Mouse (Mus musculus): ENCODE data around the gene Chrne. TPM values are rescaled to one million over a fixed set of nuclear protein-coding genes. Genes with fewer than 3 reads are reported as not detected.
"Not testable (repeated sequence)": the region's sequence is repeated elsewhere in the genome, so short reads cannot be mapped to it uniquely, and the experiment has no call there.

Chrne gene
- polyA plus RNA-seq, 1 experiment = 0.07 TPM

GRCm38 (mm10) chr11:70595638-70596037 is 23.4 kb downstream of the Chrne start:
- no peak for DNase-seq (ENCODE audit: low read depth, low spot score)
- WGBS = 12% methylated on average over 2 of the region's 2 CpGs

- no peak for DNase-seq (ENCODE audit: low read depth, low spot score)
- WGBS = 88% methylated on average over 15 of the region's 15 CpGs
Observed at GRCm38 (mm10) chr11:70594253-70594989, 24.6 kb downstream of the Chrne start.

GRCm38 (mm10) chr11:70591733-70592132 is 27.3 kb downstream of the Chrne start:
- 89% methylated on average over 1 of the region's 1 CpGs for WGBS
- DNase-seq (ENCODE audit: low read depth, low spot score) = no peak

GRCm38 (mm10) chr11:70586954-70587353 is 32.1 kb downstream of the Chrne start:
- no peak for DNase-seq (ENCODE audit: low read depth, low spot score)
- 55% methylated on average over 5 of the region's 5 CpGs for WGBS

- no peak for DNase-seq (ENCODE audit: low read depth, low spot score)
- WGBS = 62% methylated on average over 3 of the region's 3 CpGs
Observed at GRCm38 (mm10) chr11:70586261-70586660, 32.8 kb downstream of the Chrne start.

GRCm38 (mm10) chr11:70585457-70585856 is 33.6 kb downstream of the Chrne start:
- WGBS = 13% methylated on average over 7 of the region's 7 CpGs
- no peak for DNase-seq (ENCODE audit: low read depth, low spot score)

- no peak for DNase-seq (ENCODE audit: low read depth, low spot score)
- 87% methylated on average over 7 of the region's 7 CpGs for WGBS
Observed at GRCm38 (mm10) chr11:70583775-70584174, 35.2 kb downstream of the Chrne start.

GRCm38 (mm10) chr11:70583022-70583714 is 35.8 kb downstream of the Chrne start:
- DNase-seq (ENCODE audit: low read depth, low spot score) = no peak
- WGBS = 70% methylated on average over 6 of the region's 6 CpGs

- DNase-seq (ENCODE audit: low read depth, low spot score) = no peak
Observed at GRCm38 (mm10) chr11:70582196-70582595, 36.8 kb downstream of the Chrne start.

GRCm38 (mm10) chr11:70580921-70581320 is 38.1 kb downstream of the Chrne start:
- 76% methylated on average over 3 of the region's 3 CpGs for WGBS
- no peak for DNase-seq (ENCODE audit: low read depth, low spot score)

More at GRCm38 (mm10) chr11:70582196-70582595, 36.8 kb downstream of the Chrne start:
- WGBS = 36% methylated on average over 3 of the region's 3 CpGs

- DNase-seq (ENCODE audit: low read depth, low spot score) = no peak
- WGBS = 24% methylated on average over 5 of the region's 5 CpGs
Observed at GRCm38 (mm10) chr11:70580358-70580720, 38.7 kb downstream of the Chrne start.

- no peak for DNase-seq (ENCODE audit: low read depth, low spot score)
- 37% methylated on average over 9 of the region's 9 CpGs for WGBS
Observed at GRCm38 (mm10) chr11:70579710-70580357, 39.2 kb downstream of the Chrne start.

- WGBS = 76% methylated on average over 6 of the region's 6 CpGs
- DNase-seq (ENCODE audit: low read depth, low spot score) = no peak
Observed at GRCm38 (mm10) chr11:70578962-70579361, 40.1 kb downstream of the Chrne start.

- DNase-seq (ENCODE audit: low read depth, low spot score) = no peak
Observed at GRCm38 (mm10) chr11:70577201-70577600, 41.8 kb downstream of the Chrne start.

GRCm38 (mm10) chr11:70573872-70574271 is 45.1 kb downstream of the Chrne start:
- DNase-seq (ENCODE audit: low read depth, low spot score) = no peak
- 84% methylated on average over 6 of the region's 6 CpGs for WGBS

More at GRCm38 (mm10) chr11:70577201-70577600, 41.8 kb downstream of the Chrne start:
- WGBS = 19% methylated on average over 3 of the region's 3 CpGs

- no peak for DNase-seq (ENCODE audit: low read depth, low spot score)
- WGBS = 40% methylated on average over 5 of the region's 5 CpGs
Observed at GRCm38 (mm10) chr11:70572348-70572902, 46.6 kb downstream of the Chrne start.

- no peak for DNase-seq (ENCODE audit: low read depth, low spot score)
Observed at GRCm38 (mm10) chr11:70571641-70572040, 47.4 kb downstream of the Chrne start.

GRCm38 (mm10) chr11:70570614-70571013 is 48.4 kb downstream of the Chrne start:
- WGBS = 100% methylated on average over 1 of the region's 1 CpGs
- not testable (repeated sequence) for DNase-seq (ENCODE audit: low read depth, low spot score)

More at GRCm38 (mm10) chr11:70571641-70572040, 47.4 kb downstream of the Chrne start:
- 79% methylated on average over 1 of the region's 1 CpGs for WGBS

- 69% methylated on average over 7 of the region's 7 CpGs for WGBS
Observed at GRCm38 (mm10) chr11:70566586-70566985, 52.4 kb downstream of the Chrne start.

More at GRCm38 (mm10) chr11:70566586-70566985, 52.4 kb downstream of the Chrne start:
- no peak for DNase-seq (ENCODE audit: low read depth, low spot score)

Data from large intestine, adult 2 months (tissue).